Mouse (Mus musculus): ENCODE data around the gene Polq.

Gene Polq

DNA sequence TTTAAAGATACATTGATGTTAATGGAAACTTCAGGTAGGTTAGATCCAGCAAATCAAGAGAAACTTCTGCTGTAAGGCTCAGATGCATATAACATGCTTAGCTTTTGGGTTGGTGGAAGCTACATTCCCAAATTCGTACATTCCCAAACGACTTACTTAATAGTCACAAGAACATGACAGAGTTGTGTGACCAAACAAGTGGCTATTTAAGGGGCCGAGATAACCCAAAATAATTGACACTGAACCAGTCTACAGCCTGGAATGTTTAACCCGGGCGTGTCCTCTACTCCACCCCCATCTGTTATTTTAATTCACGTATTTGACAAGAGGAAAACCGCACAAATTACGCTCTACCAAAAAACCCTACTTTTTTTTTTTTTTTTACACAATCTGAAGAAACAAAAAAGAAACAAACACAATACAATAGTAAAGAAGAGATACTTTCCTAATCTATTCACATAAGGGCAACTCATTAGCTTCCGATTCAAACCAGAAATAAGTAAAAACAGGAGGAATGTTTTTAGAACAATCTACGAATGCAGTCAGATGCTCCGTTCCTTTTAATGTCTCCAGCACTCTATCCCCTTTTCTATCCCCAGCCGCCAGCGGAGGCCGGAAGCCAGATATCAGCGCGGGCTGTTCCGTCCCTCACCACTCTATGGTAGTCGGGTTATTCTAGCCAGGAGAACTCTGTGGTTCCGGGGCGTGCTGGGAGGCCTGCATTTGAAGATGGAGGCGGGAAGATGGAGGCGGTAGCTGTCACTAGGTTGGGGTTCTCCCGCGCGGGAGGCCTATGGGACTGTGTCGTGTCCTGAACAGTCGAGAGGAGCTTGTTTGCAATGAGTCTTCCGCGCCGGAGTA is at the start of gene Polq:
Gene Polq (plus strand): TSS at position 726 of the 861 bp plus-strand sequence.
- DNase-seq, result peak; percentile 93 to 95

GRCm38 (mm10) chr16:36963415-36963814 is 48.2 kb upstream of the Polq start:
- no peak for DNase-seq

- no peak for DNase-seq
These were observed 32.5 kb upstream of the Polq start for GRCm38 (mm10) chr16:36979127-36979526.

- no peak for DNase-seq
These were observed 27.8 kb upstream of the Polq start for GRCm38 (mm10) chr16:36983796-36984195.

- DNase-seq, result peak in 1 of 2 experiments; percentile 33
These were observed 25.9 kb upstream of the Polq start for GRCm38 (mm10) chr16:36985636-36986042.

GRCm38 (mm10) chr16:36987399-36987798 is 24.2 kb upstream of the Polq start:
- DNase-seq, result no peak

DNA sequence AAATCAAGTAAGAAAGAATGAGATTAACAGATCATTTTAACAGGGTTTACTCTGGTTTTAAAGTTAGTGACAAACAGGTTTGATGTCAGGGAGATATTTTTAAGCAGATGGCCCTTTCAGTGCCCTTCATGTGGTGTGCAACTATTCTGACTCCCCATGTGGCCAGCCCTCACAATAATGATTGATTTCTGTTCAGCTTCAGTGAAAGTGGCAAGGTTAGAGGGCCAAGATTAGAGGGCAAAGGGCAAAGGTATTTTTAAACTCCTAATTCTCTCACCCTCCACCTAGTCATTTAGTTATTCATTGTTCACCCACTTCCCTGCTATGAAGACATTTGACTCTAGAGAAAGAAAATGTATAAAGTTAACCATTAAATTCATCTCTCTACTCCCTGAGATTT is 23.5 kb upstream of the Polq start:
- DNase-seq, result peak; percentile 53 to 72

DNA sequence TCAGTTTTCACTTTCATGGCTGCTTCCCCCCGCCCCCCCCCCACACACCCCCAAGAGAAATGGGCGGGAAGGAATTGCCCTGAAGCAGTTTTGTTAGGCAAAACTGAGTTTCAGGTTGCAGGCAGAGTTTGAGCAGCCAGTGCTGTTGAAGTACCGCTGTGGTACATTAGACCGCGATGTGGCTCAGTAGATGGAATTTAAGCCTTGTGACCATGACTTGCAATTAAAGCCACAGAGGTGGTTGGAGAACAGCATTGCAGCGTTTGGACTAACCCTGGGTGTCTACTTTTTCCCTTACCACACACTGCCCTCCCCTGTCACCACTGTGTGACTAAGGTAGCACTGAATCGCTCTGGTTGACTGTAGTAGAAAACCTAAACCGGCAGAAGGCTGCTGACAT is 22.1 kb upstream of the Polq start:
- peak; percentile 59 to 72 for DNase-seq

- peak; percentile 55 to 57 for DNase-seq
These were observed 21.5 kb upstream of the Polq start, which contains the start of gene Fbxo40 for GRCm38 (mm10) chr16:36989999-36990625. TSS of gene Fbxo40 (minus strand) at chr16:36990467.

DNA sequence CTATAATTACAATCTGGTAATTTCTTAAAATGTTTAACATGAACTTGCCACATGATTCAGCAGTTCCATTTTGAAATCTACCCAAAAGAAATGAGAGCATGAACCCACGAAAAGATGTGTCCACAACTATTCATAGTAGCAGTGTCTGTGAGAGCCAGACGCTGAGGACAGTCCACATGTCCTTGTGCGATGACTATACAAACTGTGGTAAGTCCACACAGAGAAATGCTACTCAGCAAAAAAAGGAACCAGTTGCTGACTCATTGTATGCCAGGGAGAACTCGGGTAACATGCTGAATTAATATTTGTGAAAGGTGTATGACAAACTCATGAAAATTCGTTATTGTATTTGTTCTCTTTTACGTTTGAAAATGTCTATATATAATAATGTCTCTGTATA is 13.9 kb upstream of the Polq start:
- no peak for DNase-seq

DNA sequence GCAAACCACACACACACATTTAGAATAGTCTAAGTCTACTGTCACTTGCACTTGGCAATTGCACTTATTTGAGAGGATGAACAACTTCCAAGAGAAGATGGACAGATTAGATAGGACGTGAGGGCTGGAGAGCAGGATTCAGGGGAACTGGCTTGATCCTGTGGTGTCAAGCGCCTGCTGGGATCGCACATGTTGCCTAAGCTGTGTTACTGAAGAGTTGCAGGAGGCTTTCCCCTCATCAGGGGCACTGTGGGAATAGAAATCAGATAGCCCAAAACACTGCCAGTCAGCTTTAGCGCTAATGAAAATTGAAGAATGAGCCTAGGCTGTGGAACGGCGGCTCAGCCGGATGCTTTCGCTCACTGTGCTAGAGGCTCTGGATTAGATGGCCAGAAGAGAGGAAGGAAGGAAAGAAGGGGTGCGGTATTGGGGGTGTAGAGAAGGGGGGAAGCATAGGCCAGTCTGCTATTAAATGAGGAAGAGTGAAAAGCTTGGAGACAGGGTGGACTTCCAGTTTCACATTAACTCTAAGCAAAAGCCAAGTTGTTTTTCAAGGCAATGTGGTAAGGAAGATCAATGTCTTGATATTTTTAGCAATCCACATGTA is 12.1 kb upstream of the Polq start:
- no peak for DNase-seq

DNA sequence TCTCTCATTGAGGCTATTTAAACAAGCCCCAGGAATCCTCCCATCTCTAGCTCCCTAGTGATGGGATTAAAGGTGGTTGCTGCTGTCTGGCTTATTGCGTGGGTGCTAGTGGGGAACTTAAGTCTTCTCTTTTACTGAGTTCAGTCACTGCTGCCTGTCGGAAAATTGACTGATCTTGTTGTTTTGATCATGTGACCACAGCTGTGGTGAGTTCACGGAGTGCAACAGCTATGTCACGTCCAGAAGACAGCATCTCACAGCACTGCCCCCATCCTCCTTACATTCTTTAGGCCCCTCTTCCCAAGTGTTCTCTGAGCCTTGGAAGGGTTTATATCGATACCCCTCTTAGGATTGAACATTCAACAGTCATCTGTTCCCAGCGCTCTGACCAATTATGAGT is 2.3 kb upstream of the Polq start:
- DNase-seq, result no peak

DNA sequence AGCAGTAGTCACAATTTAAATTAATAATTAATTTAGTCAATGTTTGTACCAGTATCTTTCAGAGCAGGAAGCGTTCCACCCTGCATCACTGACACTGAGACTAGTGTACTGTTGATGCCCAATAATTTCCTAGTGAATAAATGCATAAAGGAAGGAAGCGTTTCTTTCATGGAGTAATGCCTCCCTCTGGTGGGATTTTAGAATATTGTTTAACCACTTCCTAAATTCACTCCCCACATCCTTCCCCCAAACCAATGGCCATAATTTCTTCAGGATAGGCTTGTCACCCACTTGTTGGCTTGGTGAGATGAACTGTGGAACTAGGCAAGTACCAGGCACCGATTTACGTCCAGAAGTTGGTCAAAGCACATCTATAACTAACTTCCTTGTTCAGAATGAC is 1.2 kb upstream of the Polq start:
- peak; percentile 13 to 54 for DNase-seq

DNA sequence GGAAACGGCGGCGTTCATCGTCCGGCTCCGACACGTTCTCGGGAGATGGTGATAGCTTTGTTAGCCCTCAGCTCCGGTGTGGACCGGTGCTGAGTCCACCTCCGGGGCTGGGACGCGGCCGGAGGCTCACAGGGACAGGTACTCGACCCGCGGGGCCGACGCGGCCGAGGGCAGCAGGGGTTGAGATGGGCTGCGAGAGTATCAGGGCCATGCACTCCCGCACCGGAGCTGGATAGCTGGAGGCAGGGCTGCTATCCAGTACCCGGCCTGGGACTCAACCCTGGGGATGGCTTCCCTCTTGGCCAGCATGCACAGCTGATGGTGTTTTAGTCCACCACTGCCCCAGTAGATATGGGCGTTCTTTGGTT is 320 bp downstream of the Polq start:
- no peak for DNase-seq

DNA sequence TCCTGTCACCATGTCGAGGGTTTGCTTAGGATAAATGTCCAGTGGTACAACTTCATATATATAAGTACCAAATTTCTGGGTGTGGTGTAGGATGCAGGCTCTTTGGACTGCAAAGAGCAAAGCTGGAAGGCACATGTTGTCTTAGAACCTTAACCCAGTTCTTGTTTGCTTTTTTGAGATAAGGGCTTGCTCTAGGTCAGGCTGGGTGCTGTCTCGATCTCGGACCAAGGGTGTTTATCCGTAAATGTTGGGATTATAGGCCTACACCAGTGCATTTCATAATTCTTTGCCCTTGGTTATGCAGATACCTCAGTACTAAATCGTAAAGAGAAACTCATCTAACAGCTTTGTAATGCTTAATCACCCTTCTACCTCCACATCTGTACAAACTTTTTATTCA is 750 bp downstream of the Polq start:
- DNase-seq, result no peak

DNA sequence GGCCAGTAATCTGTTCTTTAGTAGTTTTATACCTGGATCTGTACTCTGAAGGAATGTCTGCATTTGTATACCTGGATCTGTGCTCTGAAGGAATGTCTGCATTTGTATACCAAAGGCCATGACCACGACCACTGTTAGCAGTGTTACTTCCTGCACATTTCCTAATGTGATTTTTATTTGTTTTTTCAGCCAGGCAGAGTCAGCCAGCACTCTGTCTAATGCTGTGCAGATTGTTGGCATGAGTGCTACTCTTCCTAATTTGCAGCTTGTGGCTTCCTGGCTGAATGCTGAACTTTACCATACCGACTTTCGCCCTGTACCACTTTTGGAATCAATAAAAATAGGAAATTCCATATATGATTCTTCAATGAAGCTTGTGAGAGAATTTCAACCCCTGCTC is 16.0 kb downstream of the Polq start:
- DNase-seq, result no peak

- DNase-seq, result no peak
These were observed 20.4 kb downstream of the Polq start for GRCm38 (mm10) chr16:37031996-37032395.

- DNase-seq, result no peak
These were observed 23.2 kb downstream of the Polq start for GRCm38 (mm10) chr16:37034751-37035150.

DNA sequence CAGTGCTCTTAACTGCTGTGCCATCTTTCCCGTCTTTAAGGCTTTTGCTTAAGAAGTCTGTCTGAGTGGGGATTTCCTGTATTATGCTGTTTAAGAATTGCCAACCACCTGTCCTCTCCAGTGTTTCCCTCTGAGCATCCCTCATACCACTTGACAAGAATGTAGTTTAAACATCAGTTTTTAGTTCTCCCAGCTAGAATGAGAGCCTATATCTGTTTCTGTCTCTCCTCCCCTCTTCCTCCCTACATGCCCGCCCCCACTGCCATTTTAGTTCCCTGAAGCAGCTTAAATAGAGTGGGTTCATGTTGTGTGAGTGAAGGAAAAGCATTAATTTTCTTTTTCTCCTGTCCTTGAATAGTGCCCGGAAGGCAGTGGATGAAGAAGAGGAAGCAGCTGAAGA is 48.0 kb downstream of the Polq start:
- DNase-seq, result no peak

DNA sequence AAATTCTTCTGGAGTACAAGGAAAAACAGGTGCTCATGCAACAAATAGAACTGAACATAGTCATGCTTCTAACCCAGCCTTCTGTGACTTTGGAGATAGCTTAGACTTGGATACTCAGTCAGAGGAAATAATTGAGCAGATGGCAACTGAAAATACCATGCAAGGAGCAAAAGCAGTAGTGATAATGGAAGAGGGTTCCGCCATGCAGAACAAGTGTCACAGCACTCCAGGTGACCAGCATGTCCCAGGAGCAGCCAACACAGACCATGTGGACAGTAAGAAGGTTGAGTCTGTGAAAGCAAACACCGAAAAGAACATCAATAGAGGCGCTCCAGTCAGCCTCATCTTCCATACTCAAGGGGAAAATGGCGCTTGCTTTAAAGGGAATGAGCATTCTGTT is 49.7 kb downstream of the Polq start:
- DNase-seq, result no peak

DNA sequence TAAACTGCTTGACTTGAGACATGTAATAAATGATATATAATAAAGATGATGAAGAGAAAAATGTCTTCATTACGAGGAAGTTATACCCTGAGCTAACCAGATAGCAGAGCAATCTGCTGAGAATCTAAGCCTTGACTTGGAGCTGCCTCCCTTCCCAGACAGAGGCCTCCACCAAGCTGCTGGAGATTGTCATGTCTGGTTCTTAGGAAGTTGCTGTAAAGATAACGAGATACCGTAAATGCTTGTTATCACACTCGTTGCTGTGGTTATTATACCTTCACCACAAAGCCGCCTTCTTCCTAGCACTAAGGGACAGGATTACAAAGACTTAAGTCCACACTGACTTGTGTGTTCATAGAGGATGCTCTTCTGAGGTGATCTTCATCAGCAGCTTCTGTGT is 60.8 kb downstream of the Polq start:
- no peak for DNase-seq

- DNase-seq, result no peak
These were observed 78.1 kb downstream of the Polq start for GRCm38 (mm10) chr16:37089648-37090047.

DNA sequence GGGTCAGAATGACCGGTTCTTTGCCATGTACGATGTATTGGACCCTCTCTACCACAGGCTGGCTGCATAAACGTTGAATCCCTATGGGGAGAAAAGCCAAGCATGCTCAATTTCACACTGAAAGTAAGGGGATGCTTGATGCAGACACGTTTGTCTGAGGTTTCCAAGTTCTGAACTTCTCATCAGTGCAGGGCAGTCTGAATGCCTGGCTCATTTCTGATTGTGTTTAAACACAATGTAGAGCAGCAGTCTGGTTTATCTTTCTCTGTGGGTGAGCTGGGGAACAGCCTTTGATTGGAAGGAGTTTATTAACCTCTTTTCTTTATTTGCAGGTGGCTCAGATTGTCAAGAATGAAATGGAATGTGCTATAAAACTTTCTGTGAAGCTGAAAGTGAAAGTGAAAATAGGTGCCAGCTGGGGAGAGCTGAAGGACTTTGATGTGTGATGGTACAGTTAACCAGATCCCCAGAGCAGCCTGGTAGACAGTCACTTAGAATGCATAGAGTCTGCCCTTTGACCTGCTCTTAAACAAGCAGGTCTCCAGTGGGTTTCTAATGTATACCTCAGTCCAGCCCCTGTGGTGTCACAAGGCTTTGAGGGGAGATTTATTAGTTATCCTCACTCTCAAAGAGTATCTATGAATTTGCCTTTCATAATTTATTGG is 82.7 kb downstream of the Polq start:
- DNase-seq, result no peak
